Mouse (Mus musculus) liver, embryonic 16.5 days (tissue): Measurements from ENCODE around the gene Evc. TPM values are rescaled to one million over a fixed set of nuclear protein-coding genes. Genes with fewer than 3 reads are reported as not detected.
A peak's percentile ranks its signal among the peaks of the same experiment; 100 is the strongest.

Source experiments
- ATAC-seq: fragments of 200-750 bp; cut with Nextera tagmentation; 2 replicates; pipeline ENCODE4 v1.8.0; 2017; ENCODE audit warnings: low read depth, mild to moderate bottlenecking, moderate number of reproducible peaks, moderate library complexity
- H3K27ac ChIP-seq: fragments of 300-500 bp; sonication (generic); 2 replicates; pipeline ENCODE4 v1.5.1; 2014; ENCODE audit warnings: mild to moderate bottlenecking, low read length
- H3K27me3 ChIP-seq: fragments of 300-500 bp; sonication (generic); 2 replicates; pipeline ENCODE4 v1.6.1; 2014; ENCODE audit warnings: low read depth, low read length, mixed read lengths; ENCODE audit not compliant: control insufficient read depth, insufficient read depth
- H3K36me3 ChIP-seq: fragments of 300-500 bp; sonication (generic); 2 replicates; pipeline ENCODE4 v1.6.1; 2014; ENCODE audit warnings: mild to moderate bottlenecking; ENCODE audit not compliant: control insufficient read depth, insufficient read depth
- H3K4me1 ChIP-seq: fragments of 300-500 bp; sonication (generic); 2 replicates; pipeline ENCODE4 v1.6.1; 2014; ENCODE audit warnings: low read depth, low read length, mixed read lengths; ENCODE audit not compliant: control insufficient read depth
- H3K4me2 ChIP-seq: fragments of 300-500 bp; sonication (generic); 2 replicates; pipeline ENCODE4 v1.6.1; 2014; ENCODE audit warnings: low read depth, low read length, mixed read lengths
- H3K4me3 ChIP-seq: fragments of 300-500 bp; sonication (generic); 2 replicates; pipeline ENCODE4 v1.5.1; 2014; ENCODE audit warnings: low read depth, mild to moderate bottlenecking, low read length
- H3K9ac ChIP-seq: fragments of 300-500 bp; sonication (generic); 2 replicates; pipeline ENCODE4 v1.6.1; 2014; ENCODE audit warnings: low read depth, low read length
- H3K9me3 ChIP-seq: fragments of 300-500 bp; sonication (generic); replicated peaks from 2 replicates; pipeline ENCODE4 v1.6.1; 2016; ENCODE audit warnings: low read length; ENCODE audit not compliant: control insufficient read depth
- WGBS: fragments of 180-500 bp; shearing (Covaris S2); extraction: QIAGEN DNeasy Blood & Tissue Kit; methylation state at CpG from one replicate; pipeline ENCODE4 v1.1.7; 2014; ENCODE audit not compliant: insufficient replicate concordance; 5-methylcytosine and 5-hydroxymethylcytosine counted together
- polyA plus RNA-seq: library from polyadenylated mRNA; unstranded; fragments of >200 nt; fragmentation: Nextera tagmentation; extraction: Ambion mirVana; gene quantifications from 2 replicates; pipeline ENCODE4 v1.2.1, GENCODE M21; 2015

Gene Evc
- polyA plus RNA-seq, 1 experiment from 2014 or later = 1.4 TPM

GRCm38 (mm10) chr5:37251596-37251995 is 85.1 kb downstream of the Evc start:
- Histone ChIP-seq H3K4me1 (no peaks in the 10 kb centered on the region), H3K9ac (no peak overlapping the region), H3K4me3 (no peak overlapping the region), H3K27me3 (peaks cover 8% of the 10 kb centered on the region), H3K4me2 (no peak overlapping the region), H3K36me3 (no peaks in the 10 kb centered on the region), H3K9me3 (no peaks in the 10 kb centered on the region), H3K27ac (no peak overlapping the region)
- WGBS = 32% methylated on average over 3 of the region's 3 CpGs
- ATAC-seq = no peak

- 57% methylated on average over 3 of the region's 3 CpGs for WGBS
- Histone ChIP-seq H3K4me1 (no peaks in the 10 kb centered on the region), H3K27ac (no peak overlapping the region), H3K36me3 (no peaks in the 10 kb centered on the region), H3K4me2 (no peak overlapping the region), H3K4me3 (no peak overlapping the region), H3K9ac (no peak overlapping the region), H3K27me3 (peaks cover 36% of the 10 kb centered on the region), H3K9me3 (no peaks in the 10 kb centered on the region)
- no peak for ATAC-seq
These were observed 87.8 kb downstream of the Evc start for GRCm38 (mm10) chr5:37248870-37249269.

- H3K4me3 ChIP-seq = no peak overlapping the region
- H3K9me3 ChIP-seq = no peaks in the 10 kb centered on the region
- no peak overlapping the region for H3K9ac ChIP-seq
- no peaks in the 10 kb centered on the region for H3K36me3 ChIP-seq
- H3K27ac ChIP-seq = no peak overlapping the region
- 31% methylated on average over 4 of the region's 4 CpGs for WGBS
- no peak for ATAC-seq
- H3K27me3 ChIP-seq = peaks cover 50% of the 10 kb centered on the region
- no peak overlapping the region for H3K4me2 ChIP-seq
- H3K4me1 ChIP-seq = no peaks in the 10 kb centered on the region
These were observed 89.2 kb downstream of the Evc start for GRCm38 (mm10) chr5:37247456-37247855.

GRCm38 (mm10) chr5:37246138-37246910 is 90.4 kb downstream of the Evc start:
- H3K27me3 ChIP-seq = peaks cover 61% of the 10 kb centered on the region
- H3K4me1 ChIP-seq = peaks cover 3% of the 10 kb centered on the region; the same call in 1 of the 2 replicates
- no peaks in the 10 kb centered on the region for H3K36me3 ChIP-seq
- no peak overlapping the region for H3K9ac ChIP-seq
- H3K4me2 ChIP-seq = peak overlapping the region; percentile 8; the same call in 1 of the 2 replicates
- H3K4me3 ChIP-seq = peak overlapping the region; percentile 21; the same call in 1 of the 2 replicates
- no peak overlapping the region for H3K27ac ChIP-seq
- no peak for ATAC-seq
- WGBS = 3% methylated on average over 30 of the region's 37 CpGs
- no peaks in the 10 kb centered on the region for H3K9me3 ChIP-seq

GRCm38 (mm10) chr5:37245651-37246050 is 91.0 kb downstream of the Evc start:
- H3K4me2 ChIP-seq = peak overlapping the region; percentile 8; the same call in 1 of the 2 replicates
- no peaks in the 10 kb centered on the region for H3K9me3 ChIP-seq
- WGBS = 1% methylated on average over 42 of the region's 42 CpGs
- ATAC-seq = no peak
- no peaks in the 10 kb centered on the region for H3K36me3 ChIP-seq
- peaks cover 3% of the 10 kb centered on the region; the same call in 1 of the 2 replicates for H3K4me1 ChIP-seq
- H3K27me3 ChIP-seq = peaks cover 67% of the 10 kb centered on the region
- no peak overlapping the region for H3K9ac ChIP-seq
- H3K27ac ChIP-seq = no peak overlapping the region
- H3K4me3 ChIP-seq = peak overlapping the region; percentile 21; the same call in 1 of the 2 replicates

- peaks cover 3% of the 10 kb centered on the region; the same call in 1 of the 2 replicates for H3K4me1 ChIP-seq
- no peak for ATAC-seq
- H3K36me3 ChIP-seq = no peaks in the 10 kb centered on the region
- 21% methylated on average over 9 of the region's 9 CpGs for WGBS
- H3K27ac ChIP-seq = no peak overlapping the region
- no peak overlapping the region for H3K4me2 ChIP-seq
- H3K4me3 ChIP-seq = no peak overlapping the region
- peaks cover 71% of the 10 kb centered on the region for H3K27me3 ChIP-seq
- H3K9me3 ChIP-seq = no peaks in the 10 kb centered on the region
- H3K9ac ChIP-seq = no peak overlapping the region
These were observed 91.9 kb downstream of the Evc start for GRCm38 (mm10) chr5:37244666-37245242.

- Histone ChIP-seq H3K9ac (no peak overlapping the region), H3K4me2 (no peak overlapping the region), H3K4me3 (no peak overlapping the region), H3K4me1 (peaks cover 3% of the 10 kb centered on the region; the same call in 1 of the 2 replicates), H3K27ac (no peak overlapping the region), H3K36me3 (no peaks in the 10 kb centered on the region), H3K9me3 (no peaks in the 10 kb centered on the region), H3K27me3 (peaks cover 71% of the 10 kb centered on the region)
- ATAC-seq = no peak
- WGBS = 3% methylated on average over 13 of the region's 13 CpGs
These were observed 92.5 kb downstream of the Evc start for GRCm38 (mm10) chr5:37244161-37244560.

- Histone ChIP-seq H3K4me1 (peaks cover 3% of the 10 kb centered on the region; the same call in 1 of the 2 replicates), H3K4me3 (no peak overlapping the region), H3K36me3 (no peaks in the 10 kb centered on the region), H3K4me2 (no peak overlapping the region), H3K9ac (no peak overlapping the region), H3K9me3 (no peaks in the 10 kb centered on the region), H3K27ac (no peak overlapping the region), H3K27me3 (peaks cover 71% of the 10 kb centered on the region)
- WGBS = 2% methylated on average over 19 of the region's 19 CpGs
- no peak for ATAC-seq
These were observed 93.4 kb downstream of the Evc start for GRCm38 (mm10) chr5:37243169-37243886.
